Mouse (Mus musculus): Measurements from ENCODE around the gene Mid1.
"Not testable (repeated sequence)": the region's sequence is repeated elsewhere in the genome, so short reads cannot be mapped to it uniquely, and the experiment has no call there.

Mid1 gene

DNA sequence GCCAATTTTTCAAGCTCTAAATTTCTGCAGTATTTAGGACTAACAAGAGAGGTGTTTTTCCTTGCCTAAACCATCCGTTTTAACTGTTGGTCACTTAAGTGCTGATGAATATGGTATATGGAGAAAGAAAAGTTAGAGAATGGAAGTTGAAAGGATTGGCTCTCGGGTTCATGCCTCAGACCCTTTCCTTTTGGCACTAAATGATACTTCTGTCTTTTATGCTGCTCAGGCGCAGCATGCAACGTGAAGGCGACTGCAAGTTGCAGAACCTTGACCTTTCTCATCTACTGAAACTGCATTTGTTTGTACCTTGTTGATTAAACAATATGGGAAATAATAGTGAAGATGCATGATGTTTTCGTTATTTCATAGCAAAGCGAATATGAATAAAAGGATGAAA, 285.5 kb downstream of the Mid1 start:
- not testable (repeated sequence) for DNase-seq (ENCODE audit: low read depth in 2 of 2, low spot score in 2 of 2)

DNA sequence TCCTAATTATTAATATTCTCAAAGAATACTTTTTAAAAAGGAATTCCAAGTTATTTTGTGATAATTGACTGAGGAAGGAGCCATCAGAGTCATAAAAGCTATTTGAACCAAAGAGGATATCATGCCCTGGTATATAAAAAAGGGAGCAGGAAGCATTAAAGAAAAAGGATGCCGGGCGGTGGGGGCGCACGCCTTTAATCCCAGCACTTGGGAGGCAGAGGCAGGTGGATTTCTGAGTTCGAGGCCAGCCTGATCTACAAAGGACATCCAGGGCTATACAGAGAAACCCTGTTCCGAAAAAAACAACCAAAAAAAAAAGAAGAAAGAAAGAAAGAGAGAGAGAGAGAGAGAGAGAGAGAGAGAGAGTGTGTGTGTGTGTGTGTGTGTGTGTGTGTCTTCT, 286.6 kb downstream of the Mid1 start:
- not testable (repeated sequence) for DNase-seq (ENCODE audit: low read depth in 2 of 2, low spot score in 2 of 2)

DNA sequence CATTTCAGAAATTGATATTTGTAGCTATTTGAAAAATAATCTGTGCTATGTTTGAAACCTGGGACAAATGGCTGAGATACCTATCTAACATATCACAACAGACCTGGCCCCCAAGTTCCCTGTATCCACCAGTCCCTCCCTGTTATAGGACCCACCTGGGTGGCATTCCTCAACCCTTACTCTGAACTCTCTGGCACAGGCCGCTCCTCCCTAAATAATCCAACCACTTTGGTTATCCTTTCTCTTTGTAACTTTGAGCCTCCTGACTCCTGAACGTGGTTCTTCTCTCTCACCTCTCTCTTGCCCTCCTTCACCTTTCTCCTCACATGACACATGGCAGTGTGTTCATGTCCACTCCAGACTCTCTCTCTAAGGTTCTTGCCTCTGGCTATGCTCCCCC, 287.1 kb downstream of the Mid1 start:
- peak in 1 of 2 experiments; percentile 0 for DNase-seq (ENCODE audit: low read depth in 2 of 2, low spot score in 2 of 2)

- DNase-seq (ENCODE audit: low read depth in 2 of 2, low spot score in 2 of 2) = peak in 1 of 2 experiments; percentile 2
These were observed 287.9 kb downstream of the Mid1 start for GRCm38 (mm10) chrX:169972791-169973494.

DNA sequence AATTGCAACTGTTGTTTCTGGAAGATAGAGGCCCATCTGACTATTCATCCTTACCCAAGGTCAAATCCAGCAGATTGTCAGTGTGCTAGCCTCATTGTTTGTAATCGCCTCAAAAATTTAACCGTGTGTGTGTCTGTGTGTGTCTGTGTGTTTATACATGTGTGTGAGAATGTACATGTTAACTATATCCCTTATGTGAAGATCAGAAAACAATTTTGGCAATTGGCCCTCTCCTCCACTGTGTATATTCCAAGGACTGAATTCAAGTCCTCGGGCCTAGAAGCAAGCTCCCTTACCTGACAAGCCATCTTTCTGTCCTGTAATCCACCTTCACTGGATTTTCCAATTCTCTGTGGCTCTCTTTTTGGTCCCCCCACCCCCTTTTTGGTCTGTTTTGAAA, 288.8 kb downstream of the Mid1 start:
- peak in 1 of 2 experiments; percentile 1 for DNase-seq (ENCODE audit: low read depth in 2 of 2, low spot score in 2 of 2)

GRCm38 (mm10) chrX:169974456-169974855, 289.5 kb downstream of the Mid1 start:
- not testable (repeated sequence) for DNase-seq (ENCODE audit: low read depth in 2 of 2, low spot score in 2 of 2)

DNA sequence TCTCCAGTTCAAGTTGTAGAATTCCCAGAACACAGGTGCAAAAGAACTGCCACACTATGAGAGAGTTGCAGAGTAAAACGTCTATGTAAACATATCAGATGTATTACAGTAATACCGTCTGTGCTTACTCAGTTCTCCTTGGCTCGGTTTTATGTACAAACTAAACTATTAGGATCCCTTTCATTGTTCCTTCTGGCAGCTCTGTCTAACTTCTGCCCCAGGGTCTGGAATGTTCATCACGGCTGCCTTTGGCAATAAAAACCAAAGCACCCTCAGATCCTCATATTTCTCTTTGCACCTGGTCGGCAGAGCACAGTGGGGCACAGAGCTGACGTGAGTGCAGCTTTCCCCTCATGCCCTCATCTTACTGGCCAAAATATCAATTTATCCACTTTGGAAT, 290.0 kb downstream of the Mid1 start:
- peak in 1 of 2 experiments; percentile 0 for DNase-seq (ENCODE audit: low read depth in 2 of 2, low spot score in 2 of 2)

DNA sequence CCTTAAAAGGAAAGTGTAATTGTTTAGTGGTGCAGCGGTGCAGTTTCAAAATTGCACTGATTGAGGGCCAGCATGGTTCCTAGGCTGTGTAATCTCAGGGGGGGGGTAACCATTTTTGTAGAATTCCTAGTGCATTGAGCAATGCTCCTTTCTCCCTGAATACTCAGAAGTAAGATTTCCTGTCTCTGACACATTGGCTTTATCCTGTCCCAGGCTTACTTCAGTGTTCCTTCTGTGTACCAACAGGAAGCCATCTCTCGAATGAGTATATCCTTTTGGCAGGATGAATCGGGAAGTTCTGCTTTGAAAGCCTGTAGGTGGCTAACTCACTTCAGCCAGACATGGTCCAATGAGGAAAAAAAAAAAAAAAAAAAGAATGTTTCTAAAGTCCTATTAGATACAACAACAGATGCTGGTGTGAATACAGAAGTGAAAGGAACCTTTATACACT, 290.7 kb downstream of the Mid1 start:
- peak in 1 of 2 experiments; percentile 0 for DNase-seq (ENCODE audit: low read depth in 2 of 2, low spot score in 2 of 2)

- not testable (repeated sequence) for DNase-seq (ENCODE audit: low read depth in 2 of 2, low spot score in 2 of 2)
These were observed 291.3 kb downstream of the Mid1 start for GRCm38 (mm10) chrX:169976340-169976739.

DNA sequence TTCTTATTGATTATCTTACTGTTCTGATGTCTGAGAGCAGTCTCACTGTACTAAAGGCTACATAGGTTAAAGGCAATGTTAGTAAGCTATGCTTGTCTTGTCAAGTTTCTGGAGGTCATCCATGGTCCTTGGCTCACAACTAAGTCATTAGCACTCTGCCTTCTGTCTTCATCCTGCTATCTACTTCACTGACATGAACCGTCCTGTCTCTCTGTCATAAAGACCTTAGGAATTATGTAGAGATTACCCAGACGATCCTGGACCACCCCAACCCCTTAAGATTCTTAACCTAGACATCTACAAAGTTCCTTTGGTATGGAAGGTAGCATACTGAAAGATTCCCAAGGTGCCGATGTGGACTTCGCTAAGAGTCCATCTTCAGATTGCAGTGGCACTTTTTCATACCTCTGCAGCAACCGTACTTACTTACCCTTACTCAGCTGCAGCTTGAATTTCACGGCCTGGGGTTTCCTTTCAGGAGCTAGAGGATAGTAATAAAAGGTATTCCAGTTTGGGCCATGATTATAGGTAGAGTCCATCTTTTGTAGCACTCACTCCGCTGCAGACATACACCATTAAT, 292.9 kb downstream of the Mid1 start:
- peak in 1 of 2 experiments; percentile 2 for DNase-seq (ENCODE audit: low read depth in 2 of 2, low spot score in 2 of 2)

DNA sequence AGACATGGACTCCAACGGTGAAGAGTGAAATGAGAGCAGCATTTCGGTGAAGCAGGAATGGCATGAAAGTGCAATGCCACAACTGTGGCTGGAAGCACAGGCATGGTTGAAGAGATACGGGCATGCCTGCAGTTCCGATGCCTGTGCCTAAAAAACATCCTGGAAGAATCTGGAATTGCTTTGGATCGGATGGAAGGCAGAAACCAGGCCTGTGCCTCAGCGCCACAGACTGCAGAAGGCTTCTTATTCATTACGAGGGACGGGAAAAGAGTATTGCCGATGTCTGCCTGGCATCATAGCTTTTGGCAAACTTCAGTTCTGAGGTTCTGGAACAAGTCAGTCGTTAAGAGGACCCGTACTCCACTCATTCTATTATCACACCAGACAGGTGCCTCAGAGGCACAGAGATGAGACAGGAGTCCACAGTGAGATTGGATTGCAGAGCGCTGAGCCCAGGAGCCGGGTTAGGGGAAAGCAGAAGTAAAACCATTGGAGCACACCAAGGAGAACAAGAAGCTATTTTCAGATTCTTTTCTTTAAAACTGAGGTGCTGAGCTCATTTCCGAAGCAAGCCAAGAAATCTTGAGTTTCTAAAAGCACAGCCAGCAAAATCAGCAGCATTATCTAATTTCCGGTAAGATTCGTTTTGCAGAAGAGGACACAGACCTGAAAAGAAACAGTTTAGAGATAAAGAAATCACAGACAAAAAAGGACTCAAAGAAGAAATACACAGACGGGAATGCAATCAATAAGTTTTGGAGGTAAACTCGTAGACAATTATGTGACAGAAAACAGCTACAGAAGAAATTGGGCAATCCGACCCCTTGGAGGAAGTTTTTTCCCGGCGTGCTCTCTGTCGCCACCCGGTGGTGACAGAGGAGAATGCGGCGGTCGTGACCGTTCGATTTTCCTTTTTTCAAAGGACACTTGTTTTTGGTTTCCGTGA, 293.7 kb downstream of the Mid1 start:
- peak in 1 of 2 experiments; percentile 62 for DNase-seq (ENCODE audit: low read depth in 2 of 2, low spot score in 2 of 2)

- DNase-seq (ENCODE audit: low read depth in 2 of 2, low spot score in 2 of 2) = peak in 1 of 2 experiments; percentile 2
These were observed 294.6 kb downstream of the Mid1 start for GRCm38 (mm10) chrX:169979461-169980202.

DNA sequence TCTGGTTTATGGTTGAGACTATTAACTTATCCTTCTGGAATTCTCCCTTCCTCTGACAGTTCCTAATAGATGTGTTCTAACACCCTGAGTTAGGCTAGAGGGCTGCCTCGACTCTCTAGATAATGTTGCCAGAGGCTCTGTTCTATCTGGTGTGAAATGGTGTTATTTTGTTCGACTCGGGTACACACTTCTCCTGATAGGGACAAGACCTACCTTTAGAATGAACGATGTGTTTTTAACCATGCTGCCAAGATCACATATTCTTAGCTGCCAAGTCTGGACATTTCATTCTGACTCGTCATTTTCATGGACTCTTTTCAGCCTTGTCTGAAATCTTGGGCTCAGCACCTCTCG, 295.2 kb downstream of the Mid1 start:
- DNase-seq (ENCODE audit: low read depth in 2 of 2, low spot score in 2 of 2) = peak in 1 of 2 experiments; percentile 0

- peak in 1 of 2 experiments; percentile 0 for DNase-seq (ENCODE audit: low read depth in 2 of 2, low spot score in 2 of 2)
These were observed 295.9 kb downstream of the Mid1 start for GRCm38 (mm10) chrX:169980809-169981289.

DNA sequence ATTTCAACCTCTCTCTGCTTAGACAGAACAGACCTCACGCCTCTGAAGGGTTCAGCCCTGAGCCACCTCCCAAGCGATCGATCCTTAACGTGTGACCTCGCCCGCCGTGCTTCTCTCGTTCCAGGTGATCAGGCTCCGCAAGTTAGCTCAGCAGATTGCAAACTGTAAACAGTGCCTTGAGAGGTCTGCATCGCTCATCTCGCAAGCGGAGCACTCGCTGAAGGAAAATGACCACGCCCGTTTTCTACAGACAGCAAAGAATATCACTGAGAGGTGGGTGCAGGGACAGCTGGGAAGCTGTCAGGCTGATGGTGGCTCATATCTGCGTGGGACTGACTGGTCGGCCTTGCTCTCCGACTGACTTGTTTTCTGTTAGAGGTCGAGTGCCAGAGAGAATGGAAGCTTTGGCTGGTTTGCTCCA, 296.8 kb downstream of the Mid1 start:
- peak in 1 of 2 experiments; percentile 3 for DNase-seq (ENCODE audit: low read depth in 2 of 2, low spot score in 2 of 2)

DNA sequence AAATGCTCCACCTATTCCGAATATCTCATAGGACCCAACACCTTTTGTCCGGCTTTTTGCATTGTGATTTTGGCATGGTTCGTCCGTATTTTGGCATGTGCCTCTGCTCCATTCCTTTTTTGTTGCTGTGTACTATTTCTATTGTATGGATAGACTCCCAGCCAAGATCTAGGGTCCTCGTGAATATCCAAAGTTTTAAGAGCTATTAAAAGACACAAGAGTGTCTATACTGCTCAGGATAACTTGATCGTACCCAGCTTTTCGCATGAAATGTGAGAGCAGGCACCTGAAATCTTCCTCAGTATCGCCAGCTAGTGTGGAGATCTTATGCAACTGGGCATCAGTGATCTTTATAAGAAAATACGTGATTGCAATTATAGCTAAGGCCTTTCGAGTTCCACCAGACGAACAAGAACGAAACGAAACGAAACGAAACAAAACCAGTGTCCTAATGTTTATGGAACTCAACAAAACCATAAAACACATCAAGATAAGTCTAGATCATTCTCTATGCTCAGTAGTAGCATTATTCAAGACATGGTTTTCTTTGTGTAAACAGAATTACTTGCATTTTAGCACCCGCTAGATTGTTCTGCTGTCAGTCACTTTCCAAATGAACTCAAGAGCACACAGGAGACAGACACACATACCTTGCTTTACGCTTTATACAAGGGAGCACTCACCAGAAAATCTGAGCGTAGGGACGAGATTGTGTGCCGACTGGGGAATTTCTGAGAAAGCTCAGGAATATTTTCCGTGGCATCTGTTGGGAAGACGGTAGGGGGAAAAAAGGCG, 297.8 kb downstream of the Mid1 start:
- DNase-seq (ENCODE audit: low read depth in 2 of 2, low spot score in 2 of 2) = peak in 1 of 2 experiments; percentile 1

- peak in 1 of 2 experiments; percentile 1 for DNase-seq (ENCODE audit: low read depth in 2 of 2, low spot score in 2 of 2)
These were observed 298.6 kb downstream of the Mid1 start for GRCm38 (mm10) chrX:169983401-169984165.

- DNase-seq (ENCODE audit: low read depth in 2 of 2, low spot score in 2 of 2) = peak in 1 of 2 experiments; percentile 0
These were observed 299.3 kb downstream of the Mid1 start for GRCm38 (mm10) chrX:169984331-169984730.

GRCm38 (mm10) chrX:169984853-169985252, 299.9 kb downstream of the Mid1 start:
- peak in 1 of 2 experiments; percentile 9 for DNase-seq (ENCODE audit: low read depth in 2 of 2, low spot score in 2 of 2)

Data from CD8-positive naive resting alpha-beta T cell, adult 2 months (primary cell).